Comparison of ENCODE assay signal across 8 mouse cellular contexts in genomic region chr2:35508597-35509342, GRCm38 (mm10). TPM values are rescaled to one million over a fixed set of nuclear protein-coding genes. Genes with fewer than 3 reads are reported as not detected.
DNase-seq lines count a peak whose midpoint lies in the region; ATAC-seq lines count a peak whose summit lies in the region.

No protein-coding gene starts in this region.

- intact Hi-C loops in left cerebral cortex, postnatal 10 days (cut with DNase I), result no loop called here

- DNase-seq in ovary, postnatal 36 days (ENCODE audit: low spot score), result peak; percentile 29
- DNase-seq in ovary, postnatal 10 days (ENCODE audit: low spot score), result no peak
- peak; percentile 59 for DNase-seq in gastrocnemius, adult 18-20 months (ENCODE audit: low spot score)
- peak; percentile 48 to 82 for DNase-seq in left cerebral cortex, postnatal 10 days (ENCODE audit: extremely low spot score in 1 of 2, low spot score in 2 of 2)
- DNase-seq in right cerebral cortex, adult 2 months (ENCODE audit: low spot score in 2 of 2), result peak; percentile 70 to 83
- no peak for DNase-seq in urinary bladder, adult 18-20 months (ENCODE audit: low spot score in 2 of 2)
- no peak for DNase-seq in embryo, embryonic 9.5 days (ENCODE audit: extremely low spot score)

- WGBS in hindbrain, embryonic 16.5 days, result 38% methylated on average over 10 of the region's 10 CpGs

- peak; percentile 57 for ATAC-seq in hindbrain, embryonic 16.5 days

- no peaks in the 10 kb centered on the region for H3K36me3 ChIP-seq in hindbrain, embryonic 16.5 days (ENCODE audit: control insufficient read depth, insufficient read depth, low read length)

- H3K27ac ChIP-seq in hindbrain, embryonic 16.5 days (ENCODE audit: low read depth, low read length), result peak overlapping the region; percentile 46

- H3K9ac ChIP-seq in hindbrain, embryonic 16.5 days (ENCODE audit: low read depth, low read length), result no peak overlapping the region

- no peak overlapping the region for H3K4me3 ChIP-seq in hindbrain, embryonic 16.5 days (ENCODE audit: low read length)

- H3K27me3 ChIP-seq in hindbrain, embryonic 16.5 days (replicated peaks; ENCODE audit: control insufficient read depth, insufficient read depth, low read length), result no peaks in the 10 kb centered on the region

- H3K9me3 ChIP-seq in hindbrain, embryonic 16.5 days (ENCODE audit: control insufficient read depth, low read length), result no peaks in the 10 kb centered on the region

- H3K4me2 ChIP-seq in hindbrain, embryonic 16.5 days (ENCODE audit: low read length), result no peak overlapping the region

- H3K4me1 ChIP-seq in hindbrain, embryonic 16.5 days (ENCODE audit: control insufficient read depth, insufficient read depth, low read depth, low read length), result peaks cover 9% of the 10 kb centered on the region

RNA-seq across cellular contexts. Expression of gene Ggta1, which starts 45.7 kb away (rescaled TPM):
- total RNA-seq in gastrocnemius, adult 18-20 months (2021), result 1 to 10 TPM; 5.0 to 6.3 TPM
- 7.1 and 9.2 TPM in 2 replicates for polyA plus RNA-seq in hindbrain, embryonic 16.5 days (2015; fragmentation: Nextera tagmentation; extraction: Ambion mirVana)
- 1 to 10 TPM; 3.7 to 4.2 TPM for total RNA-seq in left cerebral cortex, postnatal 10 days (2021)

RNA-seq across cellular contexts. Expression of gene Dab2ip, which starts 49.3 kb away (rescaled TPM):
- 10 to 100 TPM; 41.7 to 46.3 TPM for total RNA-seq in gastrocnemius, adult 18-20 months (2021)
- polyA plus RNA-seq in hindbrain, embryonic 16.5 days (2015; fragmentation: Nextera tagmentation; extraction: Ambion mirVana), result 27.6 and 33.9 TPM in 2 replicates
- 100 to 1,000 TPM; 125 to 138 TPM for total RNA-seq in left cerebral cortex, postnatal 10 days (2021)

Comparison
In these comparisons a context has a peak if more than half of its experiments do, and no peak if none do; other contexts are left out.
1. DNase-seq: peak in ovary, postnatal 36 days (single experiment), gastrocnemius, adult 18-20 months (single experiment), left cerebral cortex, postnatal 10 days (2 of 2) and right cerebral cortex, adult 2 months (2 of 2); none in ovary, postnatal 10 days (single experiment), urinary bladder, adult 18-20 months (0 of 2) and embryo, embryonic 9.5 days (single experiment).